Mouse (Mus musculus) midbrain, embryonic 10.5 days (tissue): ENCODE data around the gene Tshz3. TPM values are rescaled to one million over a fixed set of nuclear protein-coding genes. Genes with fewer than 3 reads are reported as not detected.

Experiments used
- DNase-seq: peaks from one replicate; pipeline ENCODE4 v3.0.0-alpha.2; 2017; ENCODE audit warnings: low spot score
- H3K27ac ChIP-seq: fragments of 300-500 bp; sonication (generic); replicated peaks from 2 replicates; pipeline ENCODE4 v1.5.1; 2016; ENCODE audit warnings: mild to moderate bottlenecking
- H3K27me3 ChIP-seq: fragments of 300-500 bp; sonication (generic); 2 replicates; pipeline ENCODE4 v1.6.1; 2016; ENCODE audit warnings: low read depth, mild to moderate bottlenecking; ENCODE audit not compliant: poor library complexity, severe bottlenecking
- H3K36me3 ChIP-seq: fragments of 300-500 bp; sonication (generic); 2 replicates; pipeline ENCODE4 v1.6.1; 2016; ENCODE audit warnings: mild to moderate bottlenecking, moderate library complexity
- H3K4me1 ChIP-seq: fragments of 300-500 bp; sonication (generic); 2 replicates; pipeline ENCODE4 v1.6.1; 2016
- H3K4me3 ChIP-seq: fragments of 300-500 bp; sonication (generic); 2 replicates; pipeline ENCODE4 v1.5.1; 2016; ENCODE audit warnings: mild to moderate bottlenecking, moderate library complexity
- H3K9me3 ChIP-seq: fragments of 300-500 bp; sonication (generic); replicated peaks from 2 replicates; pipeline ENCODE4 v1.6.1; 2016; ENCODE audit warnings: mild to moderate bottlenecking
- WGBS: fragments of 180-500 bp; shearing (Covaris S2); methylation state at CpG from one replicate; pipeline ENCODE4 v1.1.7; 2016; 5-methylcytosine and 5-hydroxymethylcytosine counted together
- polyA plus RNA-seq: library from polyadenylated mRNA; unstranded; fragments of >200 nt; fragmentation: Nextera tagmentation; extraction: Ambion mirVana; gene quantifications from 2 replicates; pipeline ENCODE4 v1.2.1, GENCODE M21; 2016

Tshz3 gene
- 2.3 and 2.4 TPM in 2 replicates for polyA plus RNA-seq

DNA sequence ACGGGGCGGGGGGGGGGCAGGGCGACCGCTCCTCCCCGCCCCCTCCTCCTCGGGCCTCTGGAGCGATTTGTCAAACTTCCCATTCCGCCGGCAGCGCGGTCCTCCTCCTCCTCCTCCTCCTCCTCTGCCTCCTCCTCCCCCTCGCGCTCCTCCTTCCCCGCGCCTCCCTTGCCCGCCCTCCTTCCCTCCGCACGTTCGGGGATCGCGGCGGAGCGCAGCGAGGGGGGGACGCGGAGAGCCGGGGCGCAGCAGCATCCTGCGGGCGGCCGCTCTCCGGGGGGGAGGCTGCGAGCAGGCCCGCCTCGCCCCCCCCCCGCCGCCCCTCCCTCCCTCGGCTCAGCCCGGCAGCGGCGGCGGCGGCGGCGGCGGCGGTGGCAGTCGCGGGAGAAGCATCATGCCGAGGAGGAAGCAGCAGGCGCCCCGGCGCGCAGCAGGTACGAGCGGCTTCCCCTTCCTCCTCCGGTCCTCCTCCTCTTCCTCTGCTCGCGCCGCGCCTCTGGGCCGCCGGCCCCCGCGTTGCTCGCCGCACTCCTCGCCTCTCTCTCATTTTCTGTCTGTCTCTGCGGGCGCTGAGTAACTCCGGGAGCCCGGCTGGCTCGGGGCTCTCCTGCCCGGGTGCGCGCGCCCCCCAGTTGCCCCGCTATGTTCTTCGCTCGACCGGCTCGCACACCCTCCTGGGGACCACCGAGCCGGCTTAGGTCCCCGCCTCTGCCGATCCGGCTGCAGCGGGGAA is at the start of gene Tshz3:
Tshz3 (plus strand) TSS at position 263 of the 733 bp plus-strand sequence.
- peak within 1 kb of the TSS; percentile 91 for H3K27ac ChIP-seq
- H3K36me3 ChIP-seq, result no peaks in the 10 kb centered on the region
- H3K27me3 ChIP-seq, result peaks cover 87% of the 10 kb centered on the region
- H3K4me1 ChIP-seq, result peaks cover 43% of the 10 kb centered on the region
- WGBS, result under 1% methylated on average over 34 of the region's 88 CpGs
- no peaks in the 10 kb centered on the region for H3K9me3 ChIP-seq
- peak within 1 kb of the TSS; percentile 87 for H3K4me3 ChIP-seq
- peak; percentile 72 for DNase-seq

GRCm38 (mm10) chr7:36655931-36656330 is 42.0 kb upstream of the Tshz3 start:
- H3K4me1 ChIP-seq, result peaks cover 18% of the 10 kb centered on the region
- no peaks in the 10 kb centered on the region for H3K36me3 ChIP-seq
- 91% methylated on average over 4 of the region's 4 CpGs for WGBS
- no peak overlapping the region for H3K27ac ChIP-seq
- DNase-seq, result no peak
- peaks cover 67% of the 10 kb centered on the region for H3K27me3 ChIP-seq
- H3K9me3 ChIP-seq, result no peaks in the 10 kb centered on the region
- no peak overlapping the region for H3K4me3 ChIP-seq

- Histone ChIP-seq H3K4me1 (peaks cover 18% of the 10 kb centered on the region), H3K4me3 (no peak overlapping the region), H3K9me3 (no peaks in the 10 kb centered on the region), H3K36me3 (no peaks in the 10 kb centered on the region), H3K27me3 (peaks cover 72% of the 10 kb centered on the region), H3K27ac (no peak overlapping the region)
- DNase-seq, result no peak
Observed at GRCm38 (mm10) chr7:36656401-36656800, 41.5 kb upstream of the Tshz3 start.

DNA sequence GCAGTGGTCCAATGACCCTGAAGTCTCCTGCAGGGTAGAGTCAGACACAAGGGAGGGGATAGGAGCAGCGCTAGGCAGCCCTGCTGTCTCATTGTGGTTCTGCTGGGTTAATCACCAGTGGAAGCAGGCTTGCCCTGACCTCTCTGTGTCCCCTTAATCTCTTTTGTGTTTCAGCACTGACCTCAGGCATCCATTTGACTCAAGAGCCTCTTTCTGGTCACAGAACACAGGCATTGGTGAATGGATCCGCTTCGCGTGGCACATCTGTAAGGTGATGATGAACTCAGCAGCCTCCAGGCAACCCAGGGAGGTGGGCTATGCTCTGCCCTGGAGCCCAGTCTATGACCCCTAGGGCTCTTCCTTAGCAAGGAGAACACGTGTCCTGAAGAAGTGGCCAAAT is 39.6 kb upstream of the Tshz3 start:
- Histone ChIP-seq H3K27ac (no peak overlapping the region), H3K4me1 (peaks cover 18% of the 10 kb centered on the region), H3K9me3 (no peaks in the 10 kb centered on the region), H3K4me3 (no peak overlapping the region), H3K27me3 (peaks cover 86% of the 10 kb centered on the region), H3K36me3 (no peaks in the 10 kb centered on the region)
- 8% methylated on average over 5 of the region's 5 CpGs for WGBS
- DNase-seq, result peak; percentile 68

DNA sequence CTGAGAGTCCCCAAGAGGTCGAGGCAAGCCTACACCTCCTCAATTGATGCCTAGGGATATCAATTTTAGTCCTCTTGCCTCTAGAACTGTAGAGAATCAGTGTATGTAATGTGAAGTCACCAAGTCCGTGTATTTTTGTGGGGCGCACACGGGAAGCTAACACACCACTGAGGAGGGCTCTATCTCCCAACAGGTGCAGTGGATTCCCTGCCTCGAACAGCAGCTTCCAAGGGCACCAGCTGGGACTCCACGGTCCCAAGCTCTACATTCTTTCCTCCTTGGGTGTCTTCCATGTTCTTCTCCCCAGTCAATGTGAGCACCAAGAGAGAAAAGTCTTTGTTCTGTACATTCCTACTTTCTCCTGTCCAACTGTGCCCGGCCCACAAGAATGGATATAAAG is 38.7 kb upstream of the Tshz3 start:
- WGBS, result 86% methylated on average over 7 of the region's 7 CpGs
- peaks cover 86% of the 10 kb centered on the region for H3K27me3 ChIP-seq

GRCm38 (mm10) chr7:36660654-36661053 is 37.3 kb upstream of the Tshz3 start:
- H3K27ac ChIP-seq, result no peak overlapping the region
- H3K4me1 ChIP-seq, result peaks cover 18% of the 10 kb centered on the region
- no peak overlapping the region for H3K4me3 ChIP-seq
- no peak for DNase-seq
- WGBS, result 75% methylated on average over 9 of the region's 9 CpGs
- H3K9me3 ChIP-seq, result no peaks in the 10 kb centered on the region
- no peaks in the 10 kb centered on the region for H3K36me3 ChIP-seq
- H3K27me3 ChIP-seq, result peaks cover 83% of the 10 kb centered on the region

More for the DNA sequence above, 38.7 kb upstream of the Tshz3 start:
- Histone ChIP-seq H3K4me3 (no peak overlapping the region), H3K9me3 (no peaks in the 10 kb centered on the region), H3K4me1 (peaks cover 18% of the 10 kb centered on the region), H3K36me3 (no peaks in the 10 kb centered on the region), H3K27ac (no peak overlapping the region)
- no peak for DNase-seq

- WGBS, result 85% methylated on average over 7 of the region's 7 CpGs
- Histone ChIP-seq H3K27me3 (peaks cover 72% of the 10 kb centered on the region), H3K9me3 (no peaks in the 10 kb centered on the region), H3K4me3 (no peak overlapping the region), H3K4me1 (peaks cover 9% of the 10 kb centered on the region), H3K27ac (no peak overlapping the region), H3K36me3 (no peaks in the 10 kb centered on the region)
- no peak for DNase-seq
Observed at GRCm38 (mm10) chr7:36663431-36663830, 34.5 kb upstream of the Tshz3 start.

GRCm38 (mm10) chr7:36667767-36668166 is 30.2 kb upstream of the Tshz3 start:
- DNase-seq, result no peak
- peaks cover 36% of the 10 kb centered on the region for H3K27me3 ChIP-seq
- H3K4me3 ChIP-seq, result no peak overlapping the region
- no peak overlapping the region for H3K27ac ChIP-seq
- no peaks in the 10 kb centered on the region for H3K36me3 ChIP-seq
- no peaks in the 10 kb centered on the region for H3K9me3 ChIP-seq
- no peaks in the 10 kb centered on the region for H3K4me1 ChIP-seq
- 70% methylated on average over 5 of the region's 5 CpGs for WGBS

DNA sequence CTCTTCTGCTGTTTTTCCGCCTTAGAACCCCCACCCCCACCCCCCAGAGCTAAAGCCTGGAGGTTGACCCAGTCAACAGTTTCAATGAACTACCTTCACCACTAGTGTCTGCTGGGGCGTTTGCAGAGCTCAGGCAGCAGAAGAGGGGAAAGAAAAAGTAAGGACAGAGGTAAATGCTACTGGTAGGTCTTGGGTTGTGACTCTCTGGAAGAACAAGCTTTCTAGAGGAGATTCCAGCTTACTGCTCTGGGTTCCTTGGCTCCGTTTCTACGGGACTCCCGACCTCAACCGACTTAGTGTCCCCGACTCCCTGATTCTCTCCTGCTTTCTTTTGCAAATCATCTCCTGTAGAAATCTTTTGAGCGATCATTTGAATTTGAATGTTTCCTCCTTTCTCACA is 19.9 kb upstream of the Tshz3 start:
- DNase-seq, result no peak
- Histone ChIP-seq H3K36me3 (no peaks in the 10 kb centered on the region), H3K4me1 (peaks cover 31% of the 10 kb centered on the region), H3K27me3 (peaks cover 76% of the 10 kb centered on the region), H3K27ac (peak overlapping the region; percentile 7; the same call in 1 of the 2 replicates), H3K4me3 (peak overlapping the region; percentile 49; the same call in 1 of the 2 replicates), H3K9me3 (no peaks in the 10 kb centered on the region)
- 11% methylated on average over 8 of the region's 8 CpGs for WGBS

DNA sequence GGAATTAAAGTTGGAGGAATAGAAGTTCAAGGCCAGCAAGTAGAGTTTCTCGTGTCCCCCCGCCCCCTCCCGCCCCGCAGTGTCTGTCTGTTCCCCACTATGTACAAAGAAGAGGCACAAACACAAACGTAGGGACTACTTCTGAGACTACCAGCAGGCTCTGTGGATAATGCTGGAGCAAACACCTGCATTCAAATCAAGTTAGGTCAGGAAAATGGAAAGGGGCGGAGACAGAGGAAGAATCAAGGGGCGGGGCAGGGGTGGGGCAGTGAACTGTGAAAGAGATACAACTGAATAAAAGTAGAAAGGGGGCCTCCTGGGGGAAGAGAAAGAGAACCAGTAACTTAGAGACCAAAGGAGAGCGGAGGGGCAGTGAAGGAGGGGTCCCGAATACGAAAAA is 19.4 kb upstream of the Tshz3 start:
- H3K27ac ChIP-seq, result peak overlapping the region; percentile 7; the same call in 1 of the 2 replicates
- peak overlapping the region; percentile 49 for H3K4me3 ChIP-seq

DNA sequence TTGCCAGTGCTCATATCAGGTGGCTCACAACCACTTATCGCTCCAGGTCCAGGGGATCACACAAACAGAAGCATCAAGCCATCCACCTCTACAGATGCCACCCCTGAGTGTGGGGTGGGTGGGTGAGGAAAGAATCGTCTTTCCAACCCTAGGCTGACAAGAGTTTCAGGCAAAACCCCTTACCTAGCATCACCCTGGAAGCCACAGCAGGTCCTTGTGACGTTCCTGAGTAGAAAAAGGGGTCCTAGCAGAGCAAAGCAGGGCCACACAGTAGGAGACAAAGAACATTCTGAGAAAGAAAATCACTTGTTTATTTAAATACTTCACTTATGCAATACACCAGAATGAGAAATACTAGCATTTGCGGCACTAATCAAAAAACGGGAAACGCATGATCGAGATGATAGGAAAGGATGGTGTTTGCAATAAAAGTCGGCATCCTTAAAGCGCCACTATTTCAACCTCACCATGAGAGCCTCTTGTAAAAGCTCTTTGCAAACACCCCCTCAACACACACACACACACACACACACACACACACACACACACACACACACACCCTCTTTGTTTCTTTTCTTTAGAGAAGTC is 18.8 kb upstream of the Tshz3 start:
- H3K27ac ChIP-seq, result 0 out of 2 replicates have a peak overlapping the region, but pooled peaks have one; percentile 10
- peaks cover 87% of the 10 kb centered on the region for H3K27me3 ChIP-seq
- no peaks in the 10 kb centered on the region for H3K9me3 ChIP-seq
- DNase-seq, result peak; percentile 29
- WGBS, result 4% methylated on average over 9 of the region's 9 CpGs
- H3K36me3 ChIP-seq, result no peaks in the 10 kb centered on the region
- peaks cover 31% of the 10 kb centered on the region for H3K4me1 ChIP-seq
- H3K4me3 ChIP-seq, result peak overlapping the region; percentile 49

More for the DNA sequence above, 19.4 kb upstream of the Tshz3 start:
- no peaks in the 10 kb centered on the region for H3K9me3 ChIP-seq
- DNase-seq, result peak; percentile 45
- peaks cover 31% of the 10 kb centered on the region for H3K4me1 ChIP-seq
- 3% methylated on average over 10 of the region's 10 CpGs for WGBS
- H3K27me3 ChIP-seq, result peaks cover 80% of the 10 kb centered on the region
- H3K36me3 ChIP-seq, result no peaks in the 10 kb centered on the region

- Histone ChIP-seq H3K27me3 (peaks cover 87% of the 10 kb centered on the region), H3K27ac (0 out of 2 replicates have a peak overlapping the region, but pooled peaks have one; percentile 38), H3K4me3 (peak overlapping the region; percentile 49), H3K36me3 (no peaks in the 10 kb centered on the region), H3K4me1 (peaks cover 31% of the 10 kb centered on the region), H3K9me3 (no peaks in the 10 kb centered on the region)
- peak; percentile 57 for DNase-seq
- WGBS, result under 1% methylated on average over 18 of the region's 18 CpGs
Observed at GRCm38 (mm10) chr7:36679866-36680458, 18.0 kb upstream of the Tshz3 start.

- H3K9me3 ChIP-seq, result no peaks in the 10 kb centered on the region
- H3K27me3 ChIP-seq, result peaks cover 81% of the 10 kb centered on the region
- DNase-seq, result no peak
- WGBS, result 75% methylated on average over 1 of the region's 1 CpGs
- no peak overlapping the region for H3K27ac ChIP-seq
- H3K4me3 ChIP-seq, result no peak overlapping the region
- H3K36me3 ChIP-seq, result no peaks in the 10 kb centered on the region
- peaks cover 9% of the 10 kb centered on the region for H3K4me1 ChIP-seq
Observed at GRCm38 (mm10) chr7:36687508-36687907, 10.4 kb upstream of the Tshz3 start.
